Mouse (Mus musculus): ENCODE results near the gene Fbxo11.
"Not testable (repeated sequence)": the region's sequence is repeated elsewhere in the genome, so short reads cannot be mapped to it uniquely, and the experiment has no call there.

The Fbxo11 gene

GRCm38 (mm10) chr17:88014456-88014855 lies 50.6 kb downstream of the Fbxo11 start:
- DNase-seq (ENCODE audit: low spot score) = no peak

GRCm38 (mm10) chr17:88006956-88007355 lies 58.1 kb downstream of the Fbxo11 start:
- no peak for DNase-seq (ENCODE audit: low spot score)

GRCm38 (mm10) chr17:88004892-88005291 lies 60.2 kb downstream of the Fbxo11 start:
- DNase-seq (ENCODE audit: low spot score) = no peak

- no peak for DNase-seq (ENCODE audit: low spot score)
These were observed 67.3 kb downstream of the Fbxo11 start for GRCm38 (mm10) chr17:87997808-87998207.

- DNase-seq (ENCODE audit: low spot score) = no peak
These were observed 71.8 kb downstream of the Fbxo11 start for GRCm38 (mm10) chr17:87993338-87993737.

- no peak for DNase-seq (ENCODE audit: low spot score)
These were observed 72.9 kb downstream of the Fbxo11 start for GRCm38 (mm10) chr17:87992154-87992553.

GRCm38 (mm10) chr17:87987507-87987906 lies 77.6 kb downstream of the Fbxo11 start:
- DNase-seq (ENCODE audit: low spot score) = no peak

GRCm38 (mm10) chr17:87985916-87986315 lies 79.2 kb downstream of the Fbxo11 start:
- no peak for DNase-seq (ENCODE audit: low spot score)

GRCm38 (mm10) chr17:87984440-87985214 lies 80.5 kb downstream of the Fbxo11 start:
- no peak for DNase-seq (ENCODE audit: low spot score)

GRCm38 (mm10) chr17:87983313-87983712 lies 81.8 kb downstream of the Fbxo11 start:
- no peak for DNase-seq (ENCODE audit: low spot score)

GRCm38 (mm10) chr17:87982112-87982511 lies 83.0 kb downstream of the Fbxo11 start:
- DNase-seq (ENCODE audit: low spot score) = no peak

GRCm38 (mm10) chr17:87979696-87980095 lies 85.4 kb downstream of the Fbxo11 start:
- not testable (repeated sequence) for DNase-seq (ENCODE audit: low spot score)

- DNase-seq (ENCODE audit: low spot score) = not testable (repeated sequence)
These were observed 88.2 kb downstream of the Fbxo11 start for GRCm38 (mm10) chr17:87976927-87977326.

- DNase-seq (ENCODE audit: low spot score) = no peak
These were observed 88.8 kb downstream of the Fbxo11 start for GRCm38 (mm10) chr17:87976154-87976806.

- DNase-seq (ENCODE audit: low spot score) = peak; percentile 26
These were observed 89.8 kb downstream of the Fbxo11 start for GRCm38 (mm10) chr17:87975229-87975853.

GRCm38 (mm10) chr17:87974629-87975228 lies 90.4 kb downstream of the Fbxo11 start, which contains the start of gene Msh6:
Msh6 (plus strand) TSS chr17:87975062.
- peak; percentile 43 for DNase-seq (ENCODE audit: low spot score)

GRCm38 (mm10) chr17:87973261-87974167 lies 91.6 kb downstream of the Fbxo11 start:
- no peak for DNase-seq (ENCODE audit: low spot score)

GRCm38 (mm10) chr17:87972856-87973255 lies 92.2 kb downstream of the Fbxo11 start:
- DNase-seq (ENCODE audit: low spot score) = no peak

GRCm38 (mm10) chr17:87971696-87972591 lies 93.1 kb downstream of the Fbxo11 start:
- not testable (repeated sequence) for DNase-seq (ENCODE audit: low spot score)

- not testable (repeated sequence) for DNase-seq (ENCODE audit: low spot score)
These were observed 96.6 kb downstream of the Fbxo11 start for GRCm38 (mm10) chr17:87968483-87968926.

Data from urinary bladder, postnatal 10 days (tissue).